Mouse (Mus musculus): ENCODE results near the gene Slc29a4. TPM values are rescaled to one million over a fixed set of nuclear protein-coding genes. Genes with fewer than 3 reads are reported as not detected.

Gene Slc29a4
- polyA plus RNA-seq, 1 experiment: not detected

DNA sequence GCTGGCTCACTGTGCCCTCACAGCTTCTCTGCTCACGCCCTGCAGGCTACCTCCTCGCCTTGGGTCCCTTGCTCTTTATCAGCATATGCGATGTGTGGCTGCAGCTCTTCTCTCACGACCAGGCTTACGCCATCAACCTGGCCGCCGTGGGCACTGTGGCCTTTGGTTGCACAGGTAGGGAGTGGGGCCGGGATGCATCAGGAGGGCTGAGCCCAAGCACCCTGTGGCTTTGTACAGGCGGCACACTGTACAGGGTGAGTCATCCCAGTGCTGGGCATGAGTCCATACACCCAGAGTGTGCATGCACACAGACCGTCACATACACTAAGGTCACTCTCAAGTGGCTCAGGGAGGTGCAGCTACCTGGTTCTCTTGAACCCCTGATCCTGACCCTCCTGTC, 21.7 kb downstream of the Slc29a4 start:
- no peak for TF ChIP-seq GATA1 (IDR thresholded peaks at IDR 0.05; ENCODE audit: low read length)

DNA sequence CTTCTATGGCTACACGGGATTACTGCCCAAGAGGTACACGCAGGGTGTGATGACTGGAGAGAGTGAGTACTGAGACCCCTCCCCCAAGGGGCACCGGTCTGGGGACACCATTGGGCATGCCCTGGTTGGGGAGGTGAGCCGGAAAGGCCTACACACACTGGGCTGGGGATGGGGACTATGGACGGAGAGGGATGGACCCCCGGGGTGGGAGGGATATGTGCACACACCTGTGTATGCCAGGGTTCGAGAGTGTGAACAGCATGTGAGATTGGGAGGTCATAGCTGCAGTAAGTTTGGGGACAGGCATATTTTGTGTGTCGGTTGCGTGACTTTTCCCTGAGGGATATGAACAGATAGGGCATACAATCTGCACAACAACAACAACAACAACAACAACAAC, 22.7 kb downstream of the Slc29a4 start:
- no peak for TF ChIP-seq GATA1 (IDR thresholded peaks at IDR 0.05; ENCODE audit: low read length)

DNA sequence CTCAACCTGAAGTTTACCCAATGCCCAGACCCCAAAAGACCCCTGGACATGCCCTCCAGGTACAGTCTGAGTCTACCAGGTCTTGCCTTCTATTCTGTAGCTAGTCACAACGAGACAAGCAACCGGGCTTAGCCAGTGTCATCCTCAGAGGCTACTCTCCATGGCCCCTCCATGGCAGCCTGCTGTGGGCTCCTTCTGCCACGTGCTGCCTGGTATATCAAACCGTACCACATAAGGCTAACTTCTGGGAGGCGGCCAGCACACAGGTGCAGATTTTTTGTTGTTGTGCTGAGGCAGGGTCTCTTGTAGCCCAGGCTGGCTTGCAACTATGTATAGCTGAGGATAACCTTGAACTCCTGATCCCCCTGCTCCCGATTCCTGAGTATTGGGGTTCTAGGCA, 23.7 kb downstream of the Slc29a4 start:
- TF ChIP-seq GATA1 (IDR thresholded peaks at IDR 0.05; ENCODE audit: low read length): no peak

DNA sequence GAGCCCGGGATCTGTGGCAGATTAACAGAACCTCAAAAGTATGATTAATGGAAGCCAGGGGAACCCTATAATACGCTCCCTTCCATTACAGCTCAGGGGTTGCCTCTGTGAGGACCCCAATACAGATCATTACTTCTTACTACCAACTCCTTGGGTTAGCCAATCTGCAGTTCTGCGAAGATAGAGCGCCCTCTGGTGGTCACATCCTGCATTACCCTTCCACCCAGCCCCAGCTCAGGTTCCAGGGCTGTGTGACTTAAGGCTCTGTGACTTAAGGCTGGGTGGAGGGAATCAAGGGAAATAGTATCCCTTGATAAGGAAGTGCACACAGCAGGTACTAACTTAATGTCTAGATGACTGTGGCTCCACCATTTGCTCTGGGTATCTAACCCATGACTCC, 25.7 kb downstream of the Slc29a4 start:
- no peak for TF ChIP-seq GATA1 (IDR thresholded peaks at IDR 0.05; ENCODE audit: low read length)

DNA sequence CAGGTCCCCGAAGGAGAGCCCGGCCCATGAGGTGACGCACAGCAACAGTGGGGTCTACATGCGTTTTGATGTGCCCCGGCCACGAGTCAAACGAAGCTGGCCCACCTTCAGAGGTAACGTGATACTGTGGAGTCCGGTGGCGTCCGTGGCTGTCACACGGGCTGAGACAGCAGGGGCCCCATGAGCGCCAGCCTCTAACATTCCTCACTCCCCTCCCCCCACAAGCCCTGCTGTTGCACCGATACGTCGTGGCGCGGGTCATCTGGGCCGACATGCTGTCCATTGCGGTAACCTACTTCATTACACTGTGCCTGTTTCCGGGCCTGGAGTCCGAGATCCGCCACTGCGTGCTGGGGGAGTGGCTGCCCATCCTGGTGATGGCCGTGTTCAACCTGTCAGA, 26.2 kb downstream of the Slc29a4 start:
- no peak for TF ChIP-seq GATA1 (IDR thresholded peaks at IDR 0.05; ENCODE audit: low read length)

DNA sequence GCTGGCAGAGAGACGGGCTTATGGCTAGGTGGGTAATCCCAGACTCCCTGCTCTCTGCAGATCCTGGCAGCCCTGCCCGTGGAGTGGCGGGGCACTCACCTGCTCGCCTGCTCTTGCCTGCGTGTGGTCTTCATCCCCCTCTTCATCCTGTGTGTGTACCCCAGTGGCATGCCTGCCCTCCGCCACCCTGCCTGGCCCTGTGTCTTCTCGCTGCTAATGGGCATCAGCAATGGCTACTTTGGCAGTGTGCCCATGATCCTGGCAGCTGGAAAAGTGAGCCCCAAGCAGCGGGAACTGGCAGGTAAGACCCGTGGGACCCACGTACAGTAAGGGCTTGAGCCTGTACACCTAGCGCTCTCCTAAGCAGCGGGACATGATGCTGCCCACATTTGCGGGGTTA, 27.6 kb downstream of the Slc29a4 start:
- TF ChIP-seq GATA1 (IDR thresholded peaks at IDR 0.05; ENCODE audit: low read length): no peak

DNA sequence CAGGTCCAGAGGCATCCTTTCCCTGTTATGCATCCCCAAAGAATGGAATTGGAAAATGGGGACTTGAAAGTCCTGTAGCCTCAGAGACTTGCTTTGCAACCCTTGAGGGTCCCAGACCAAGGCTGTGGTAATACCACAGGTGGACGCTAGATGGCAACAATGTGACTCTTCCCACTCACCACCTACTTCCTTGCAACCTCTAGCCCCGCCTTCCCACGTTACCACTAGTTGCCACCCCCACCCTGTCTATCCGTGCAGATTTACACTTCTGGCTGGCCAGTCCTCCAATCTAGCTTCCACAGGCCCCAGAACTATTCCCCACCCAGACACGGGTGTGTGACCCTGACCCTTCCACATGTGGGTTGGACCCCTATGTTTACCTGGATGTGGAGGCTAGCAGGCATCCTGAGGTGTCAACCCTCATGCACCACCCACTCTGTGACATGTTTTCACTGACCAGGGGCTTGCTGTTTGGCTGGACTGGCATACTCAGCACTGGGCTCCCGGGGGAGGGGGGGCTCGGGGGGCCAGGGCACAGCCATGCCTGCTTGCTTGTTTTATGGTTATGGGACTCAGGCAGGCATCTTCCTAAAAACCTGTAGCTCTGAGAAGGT, 31.3 kb downstream of the Slc29a4 start:
- no peak for TF ChIP-seq GATA1 (IDR thresholded peaks at IDR 0.05; ENCODE audit: low read length)

DNA sequence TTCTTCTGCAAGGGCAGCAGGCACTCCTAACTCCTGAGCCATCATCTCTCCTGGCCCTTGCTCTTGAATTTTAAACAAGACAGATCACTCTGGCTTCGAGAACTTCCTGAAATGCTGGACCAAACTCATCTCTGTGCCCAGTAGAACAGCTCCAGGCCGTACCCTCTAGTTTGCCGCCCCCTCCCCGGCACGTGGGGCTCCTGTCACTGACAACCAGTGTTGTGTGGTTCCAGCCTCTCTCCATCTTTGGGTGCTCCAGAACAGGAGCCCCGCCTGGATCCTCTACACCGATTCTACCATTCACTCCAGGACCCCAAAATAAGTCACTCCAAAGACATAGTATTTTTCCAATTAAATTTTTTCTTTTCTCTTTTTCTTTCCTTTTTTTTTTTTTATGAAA, 32.0 kb downstream of the Slc29a4 start:
- no peak for TF ChIP-seq GATA1 (IDR thresholded peaks at IDR 0.05; ENCODE audit: low read length)

DNA sequence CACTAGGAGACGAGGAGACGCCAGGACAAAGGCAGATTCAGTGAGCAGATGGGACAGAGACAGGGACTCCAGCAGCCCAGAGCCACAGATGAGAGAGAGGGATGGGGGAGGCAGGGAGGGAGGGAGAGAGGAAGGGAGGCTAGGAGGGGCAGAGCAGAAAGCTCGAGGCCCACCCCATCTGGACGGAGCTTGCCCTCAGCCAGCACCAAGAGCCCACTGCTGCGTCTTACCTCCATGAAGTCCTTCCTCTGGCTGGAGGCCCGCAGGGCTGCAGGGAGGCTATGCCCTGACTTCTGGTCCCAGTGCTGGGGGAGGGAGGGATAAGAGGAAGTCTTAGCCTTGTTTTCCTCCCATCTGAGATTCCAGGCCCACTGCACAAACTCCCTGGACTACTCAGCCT, 34.4 kb downstream of the Slc29a4 start:
- TF ChIP-seq GATA1 (IDR thresholded peaks at IDR 0.05; ENCODE audit: low read length): no peak

DNA sequence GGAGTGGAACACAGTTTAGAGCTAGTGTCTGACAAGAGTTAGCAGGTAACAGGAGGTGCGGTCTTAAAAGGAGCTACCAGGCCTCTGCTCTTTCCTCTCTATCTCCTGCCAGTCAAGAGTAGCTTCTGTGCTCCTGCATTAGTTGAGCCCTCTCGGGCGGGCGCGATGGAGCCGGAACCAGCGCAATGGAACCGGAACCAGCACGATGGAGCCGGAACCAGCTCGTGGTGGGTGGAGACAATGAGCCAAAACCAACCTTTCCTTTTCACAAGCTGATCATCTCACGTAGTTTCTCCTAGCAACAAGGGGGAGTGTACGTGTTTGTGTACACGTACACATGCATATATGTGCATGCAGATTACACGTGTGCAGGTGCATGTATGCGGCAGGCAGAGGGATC, 36.0 kb downstream of the Slc29a4 start:
- no peak for TF ChIP-seq GATA1 (IDR thresholded peaks at IDR 0.05; ENCODE audit: low read length)

DNA sequence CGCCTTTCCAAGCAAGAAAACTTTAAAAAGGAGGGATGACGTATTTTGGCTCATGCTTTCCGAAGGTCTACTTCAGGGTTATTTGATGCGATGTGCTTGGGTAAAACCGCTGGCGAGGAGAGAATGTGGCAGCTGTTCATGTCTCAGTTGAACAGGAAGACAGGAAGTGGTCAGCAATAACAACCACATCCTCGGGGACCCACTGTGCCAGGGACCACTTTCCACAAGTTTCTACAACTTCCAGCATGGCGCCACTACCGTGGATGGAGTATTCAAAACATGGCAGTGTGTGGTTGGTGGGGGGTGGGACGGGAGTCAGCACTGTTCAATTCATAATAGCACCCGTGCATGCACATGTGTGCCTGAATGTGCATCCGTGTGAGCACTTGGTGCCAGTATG, 38.0 kb downstream of the Slc29a4 start:
- TF ChIP-seq GATA1 (IDR thresholded peaks at IDR 0.05; ENCODE audit: low read length): no peak

DNA sequence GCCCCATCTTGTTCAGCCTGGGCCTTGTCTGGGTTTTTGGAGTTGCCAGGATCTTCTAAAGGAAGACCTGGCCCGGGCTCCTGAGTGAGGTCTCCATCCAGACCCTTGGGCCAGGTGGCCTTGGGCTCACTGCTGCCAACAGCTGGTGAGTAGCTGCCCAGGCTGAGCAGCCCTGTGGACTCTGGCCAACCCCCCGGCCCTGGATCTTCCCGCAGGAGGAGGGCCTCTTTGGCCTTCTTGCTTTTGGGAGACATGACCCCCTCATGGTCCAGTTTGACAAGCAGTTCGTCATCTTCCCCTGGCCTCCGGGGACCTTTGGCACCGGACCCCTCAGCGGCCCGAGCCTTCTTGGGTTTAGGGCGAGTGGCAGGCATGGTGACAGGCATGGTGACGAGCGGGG, 39.6 kb downstream of the Slc29a4 start:
- no peak for TF ChIP-seq GATA1 (IDR thresholded peaks at IDR 0.05; ENCODE audit: low read length)

DNA sequence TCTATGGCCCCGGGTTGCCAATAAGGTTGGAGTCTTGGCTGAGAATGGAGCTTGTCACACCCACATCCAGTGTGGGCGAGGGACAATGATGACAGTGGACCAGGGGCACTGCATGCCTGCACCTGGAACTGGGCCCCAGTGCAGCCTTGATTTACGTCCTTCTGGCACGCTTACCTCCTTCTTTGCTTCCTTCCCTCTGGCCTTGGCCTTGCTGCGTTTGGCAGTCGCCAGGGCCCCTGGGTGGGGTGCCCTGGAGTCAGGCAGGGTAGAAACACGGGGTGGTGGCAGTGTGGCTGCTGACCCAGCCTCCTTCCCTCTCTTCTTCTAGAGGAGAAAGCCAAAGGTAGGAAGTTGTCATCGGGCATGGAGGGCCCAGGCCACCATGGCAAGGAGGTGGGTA, 47.6 kb downstream of the Slc29a4 start:
- no peak for TF ChIP-seq GATA1 (IDR thresholded peaks at IDR 0.05; ENCODE audit: low read length)

DNA sequence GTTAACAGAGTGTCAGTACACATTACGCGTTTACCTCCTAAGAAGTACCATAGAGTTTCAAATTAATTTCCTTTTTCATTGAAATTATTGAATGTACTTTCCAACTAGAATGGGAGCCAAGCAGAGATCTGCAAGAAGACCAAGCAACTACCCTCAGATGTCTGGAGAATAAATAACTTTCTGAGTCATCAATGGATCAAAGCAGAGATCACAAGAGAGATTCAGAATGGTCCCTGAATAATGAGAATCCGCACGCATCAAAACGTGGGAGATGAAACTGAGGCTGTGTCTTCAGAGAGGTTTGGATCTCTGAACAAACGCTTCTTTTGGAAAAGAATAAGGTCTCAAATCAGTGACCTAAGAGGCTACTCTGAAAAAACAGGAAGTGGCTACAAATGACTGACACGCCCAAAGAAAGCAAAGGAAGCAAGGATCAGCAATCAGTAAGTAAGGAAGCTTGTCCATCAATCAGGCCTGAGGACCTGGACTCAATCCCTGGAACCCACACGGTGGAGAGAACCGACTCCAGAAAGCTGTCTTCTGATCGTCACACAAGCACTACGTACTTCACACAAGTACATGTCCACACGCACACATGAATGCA, 54.8 kb downstream of the Slc29a4 start:
- TF ChIP-seq GATA1 (IDR thresholded peaks at IDR 0.05; ENCODE audit: low read length): no peak

DNA sequence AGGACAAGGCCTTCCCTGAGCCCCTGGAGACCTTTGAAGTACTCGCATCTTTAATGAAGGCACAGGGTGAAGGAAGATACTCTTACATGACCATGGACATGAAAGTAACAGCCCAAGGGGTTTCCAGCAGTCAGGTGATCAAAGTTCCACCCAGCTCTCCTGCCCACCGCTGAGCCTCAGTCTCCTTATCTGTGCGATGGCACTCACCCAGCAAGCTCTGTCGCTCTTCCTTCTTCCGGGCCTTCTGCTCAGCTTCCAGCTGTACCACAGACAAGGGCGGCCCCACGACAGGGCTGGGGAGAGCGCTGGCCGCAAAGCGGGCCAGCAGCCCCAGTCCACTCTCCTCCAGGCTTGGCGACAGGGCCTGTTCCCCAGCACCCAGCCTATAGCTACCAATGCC, 57.9 kb downstream of the Slc29a4 start:
- no peak for TF ChIP-seq GATA1 (IDR thresholded peaks at IDR 0.05; ENCODE audit: low read length)

DNA sequence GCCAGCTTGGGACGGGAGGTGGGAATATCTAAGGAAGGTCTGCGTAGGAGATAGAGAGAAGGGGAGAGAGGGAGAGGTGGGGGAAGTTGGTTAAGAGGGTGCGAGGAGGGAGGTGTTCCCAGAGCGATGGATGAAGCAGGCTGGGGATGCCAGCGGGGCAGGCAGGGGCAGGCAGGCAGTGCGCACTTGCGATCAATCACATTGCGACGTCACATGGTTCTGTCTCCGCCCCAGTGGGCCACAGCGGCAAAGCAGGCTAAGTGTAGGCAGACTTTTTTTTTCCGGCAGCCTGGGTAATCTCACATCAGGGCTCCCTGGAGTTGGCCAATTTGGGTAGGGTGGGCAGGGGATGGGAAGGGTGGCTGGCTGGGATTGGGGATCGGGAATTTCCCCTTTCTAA, 59.9 kb downstream of the Slc29a4 start:
- TF ChIP-seq GATA1 (IDR thresholded peaks at IDR 0.05; ENCODE audit: low read length): no peak

DNA sequence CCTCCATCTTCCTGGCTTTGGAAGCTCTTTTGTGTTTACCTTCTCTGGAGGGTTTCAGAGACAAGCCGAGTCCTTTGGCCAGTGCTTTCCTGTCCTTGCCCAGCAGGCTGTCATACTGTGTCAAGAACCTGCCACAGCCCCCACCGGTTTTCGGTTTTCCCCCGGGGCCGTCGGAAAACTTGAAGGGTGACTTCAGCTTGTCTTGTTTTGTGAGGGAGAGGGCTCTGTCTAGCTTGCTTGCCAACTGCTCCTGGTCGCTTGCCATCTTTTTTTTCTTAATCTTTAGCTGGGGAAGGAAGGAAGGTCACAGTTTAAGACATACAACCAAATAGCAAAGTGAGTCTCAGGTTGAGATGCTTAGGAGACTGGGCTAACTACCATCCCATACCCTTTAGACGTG, 67.5 kb downstream of the Slc29a4 start:
- no peak for TF ChIP-seq GATA1 (IDR thresholded peaks at IDR 0.05; ENCODE audit: low read length)

Data from G1E-ER4 (cell line).